Mouse (Mus musculus): ENCODE measurements at regions not wholly inside any gene's neighbourhood (a gene's known extent, or its start where the extent isn't known, plus 50 kb on each side); places are given as distances from the start of the nearest gene placed in this dataset.

- intact Hi-C loops (cut with DNase I): no loop called here
- no peak for DNase-seq
Observed at GRCm38 (mm10) chr10:117517800-117518770, 111.2 kb upstream of the Cpm start.

- intact Hi-C loops (cut with DNase I): no loop called here
- DNase-seq: no peak
Observed at GRCm38 (mm10) chr10:117517071-117517714, 112.1 kb upstream of the Cpm start.

GRCm38 (mm10) chr10:117516510-117516909 lies 112.8 kb upstream of the Cpm start:
- no peak for DNase-seq

GRCm38 (mm10) chr10:117515777-117516501 lies 113.4 kb upstream of the Cpm start:
- intact Hi-C loops (cut with DNase I): loop anchor here (2.0 kb wide), 1 partner anchor 161 kb away; no protein-coding TSS in a partner anchor
- DNase-seq: no peak

More at GRCm38 (mm10) chr10:117516510-117516909, 112.8 kb upstream of the Cpm start:
- intact Hi-C loops (cut with DNase I): no loop called here

- intact Hi-C loops (cut with DNase I): loop anchor here (2.0 kb wide), 1 partner anchor 162 kb away; no protein-coding TSS in a partner anchor
Observed at GRCm38 (mm10) chr10:117515039-117515438, 114.3 kb upstream of the Cpm start.

GRCm38 (mm10) chr10:117513925-117514546 lies 115.3 kb upstream of the Cpm start:
- DNase-seq: no peak
- intact Hi-C loops (cut with DNase I): loop anchor here (2.0 kb wide), 1 partner anchor 163 kb away; no protein-coding TSS in a partner anchor

More at GRCm38 (mm10) chr10:117515039-117515438, 114.3 kb upstream of the Cpm start:
- no peak for DNase-seq

- intact Hi-C loops (cut with DNase I): no loop called here
- no peak for DNase-seq
Observed at GRCm38 (mm10) chr10:117512424-117513257, 116.7 kb upstream of the Cpm start.

GRCm38 (mm10) chr10:117511483-117512406 lies 117.6 kb upstream of the Cpm start:
- intact Hi-C loops (cut with DNase I): no loop called here
- no peak for DNase-seq

GRCm38 (mm10) chr10:117510529-117511482 lies 118.5 kb upstream of the Cpm start:
- intact Hi-C loops (cut with DNase I): no loop called here

GRCm38 (mm10) chr10:117510224-117510486 lies 119.1 kb upstream of the Cpm start:
- DNase-seq: no peak
- intact Hi-C loops (cut with DNase I): no loop called here

More at GRCm38 (mm10) chr10:117510529-117511482, 118.5 kb upstream of the Cpm start:
- no peak for DNase-seq

- no peak for DNase-seq
- intact Hi-C loops (cut with DNase I): no loop called here
Observed at GRCm38 (mm10) chr10:117509431-117510223, 119.7 kb upstream of the Cpm start.

GRCm38 (mm10) chr10:117506252-117506992 lies 122.9 kb upstream of the Cpm start:
- intact Hi-C loops (cut with DNase I): no loop called here
- DNase-seq: no peak

GRCm38 (mm10) chr10:117505529-117505928 lies 123.8 kb upstream of the Cpm start:
- DNase-seq: no peak
- intact Hi-C loops (cut with DNase I): no loop called here

GRCm38 (mm10) chr10:117505057-117505456 lies 124.2 kb upstream of the Cpm start:
- intact Hi-C loops (cut with DNase I): no loop called here
- no peak for DNase-seq

GRCm38 (mm10) chr10:117504267-117504902 lies 124.6 kb upstream of the Cpsf6 start:
- no peak for DNase-seq
- intact Hi-C loops (cut with DNase I): no loop called here
